Mouse (Mus musculus) olfactory bulb, adult 2 months (tissue): ENCODE measurements around the gene Trrap.

Experiments
- CTCF ChIP-seq: fragments of 200-500 bp; IDR thresholded peaks from 2 replicates; pipeline ENCODE4 v1.5.1; 2012; ENCODE audit warnings: low read depth, mild to moderate bottlenecking, low read length, moderate library complexity; ENCODE audit not compliant: insufficient read depth
- POLR2A ChIP-seq: fragments of 200-500 bp; IDR thresholded peaks from 2 replicates; pipeline ENCODE4 v1.6.1; 2012; ENCODE audit warnings: mild to moderate bottlenecking, low read depth, low read length, moderate library complexity; ENCODE audit not compliant: insufficient read depth

DNA sequence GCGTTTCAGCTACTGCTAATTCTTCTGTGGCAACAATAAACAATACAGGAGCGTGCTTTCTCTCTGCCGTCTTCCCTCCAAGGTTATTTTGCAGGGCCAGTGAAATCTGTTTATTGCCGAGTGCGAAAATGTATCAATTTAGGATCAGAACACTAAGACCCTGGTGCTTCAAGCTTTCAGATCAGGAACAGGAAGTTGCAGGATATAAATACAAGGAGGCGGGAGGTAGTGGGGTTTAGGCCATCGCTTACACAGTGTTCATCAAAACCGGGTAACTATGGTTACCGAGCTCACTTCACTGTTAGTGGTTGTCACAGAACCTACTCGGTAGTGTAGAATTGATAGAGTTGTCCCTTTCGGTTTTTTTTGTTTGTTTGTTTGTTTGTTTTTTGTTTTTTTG lies 886 bp upstream of the Trrap start:
- TF ChIP-seq CTCF (no peak), POLR2A (no peak)
